Mouse (Mus musculus) embryonic facial prominence, embryonic 13.5 days (tissue): ENCODE measurements at regions not wholly inside any gene's neighbourhood (a gene's known extent, or its start where the extent isn't known, plus 50 kb on each side); places are given as distances from the start of the nearest gene placed in this dataset.

Source experiments
- ATAC-seq: fragments of 200-750 bp; cut with Nextera tagmentation; 2 replicates; pipeline ENCODE4 v1.8.0; 2017; ENCODE audit warnings: low read depth; ENCODE audit not compliant: insufficient number of reproducible peaks, insufficient read depth, low FRiP score, low TSS enrichment
- H3K27ac ChIP-seq: fragments of 300-500 bp; sonication (generic); 2 replicates; pipeline ENCODE4 v1.5.1; 2015; ENCODE audit warnings: moderate library complexity, mild to moderate bottlenecking, inconsistent platforms
- H3K27me3 ChIP-seq: fragments of 300-500 bp; sonication (generic); 2 replicates; pipeline ENCODE4 v1.6.1; 2015; ENCODE audit warnings: mild to moderate bottlenecking, inconsistent platforms
- H3K36me3 ChIP-seq: fragments of 300-500 bp; sonication (generic); 2 replicates; pipeline ENCODE4 v1.6.1; 2015; ENCODE audit warnings: mild to moderate bottlenecking, inconsistent platforms
- H3K4me1 ChIP-seq: fragments of 300-500 bp; sonication (generic); 2 replicates; pipeline ENCODE4 v1.6.1; 2015; ENCODE audit warnings: inconsistent platforms
- H3K4me2 ChIP-seq: fragments of 300-500 bp; sonication (generic); 2 replicates; pipeline ENCODE4 v1.6.1; 2015; ENCODE audit warnings: moderate library complexity, mild to moderate bottlenecking, inconsistent platforms
- H3K4me3 ChIP-seq: fragments of 300-500 bp; sonication (generic); 2 replicates; pipeline ENCODE4 v1.5.1; 2015; ENCODE audit warnings: mild to moderate bottlenecking, inconsistent platforms
- H3K9ac ChIP-seq: fragments of 300-500 bp; sonication (generic); 2 replicates; pipeline ENCODE4 v1.6.1; 2015; ENCODE audit warnings: mild to moderate bottlenecking, inconsistent platforms
- H3K9me3 ChIP-seq: fragments of 300-500 bp; sonication (generic); 2 replicates; pipeline ENCODE4 v1.6.1; 2016; ENCODE audit warnings: inconsistent platforms
- WGBS: fragments of 180-500 bp; shearing (Covaris S2); methylation state at CpG from one replicate; pipeline ENCODE4 v1.1.7; 2015; ENCODE audit warnings: mixed read lengths; 5-methylcytosine and 5-hydroxymethylcytosine counted together

GRCm38 (mm10) chr13:83268663-83269062, 235.2 kb upstream of the Mef2c start:
- Histone ChIP-seq H3K9me3 (no peaks in the 10 kb centered on the region), H3K27ac (no peak overlapping the region), H3K4me3 (no peak overlapping the region), H3K4me1 (no peaks in the 10 kb centered on the region), H3K4me2 (no peak overlapping the region), H3K9ac (no peak overlapping the region), H3K36me3 (no peaks in the 10 kb centered on the region), H3K27me3 (no peaks in the 10 kb centered on the region)
- no peak for ATAC-seq
- WGBS: 86% methylated on average over 3 of the region's 3 CpGs

- ATAC-seq: no peak
- Histone ChIP-seq H3K9ac (no peak overlapping the region), H3K9me3 (no peaks in the 10 kb centered on the region), H3K4me3 (no peak overlapping the region), H3K4me2 (no peak overlapping the region), H3K4me1 (no peaks in the 10 kb centered on the region), H3K27me3 (no peaks in the 10 kb centered on the region), H3K36me3 (no peaks in the 10 kb centered on the region), H3K27ac (no peak overlapping the region)
- 72% methylated on average over 1 of the region's 1 CpGs for WGBS
Measured at GRCm38 (mm10) chr13:83278695-83279094, 225.1 kb upstream of the Mef2c start.

GRCm38 (mm10) chr13:83307696-83308095, 196.1 kb upstream of the Mef2c start:
- H3K9me3 ChIP-seq: no peaks in the 10 kb centered on the region
- no peaks in the 10 kb centered on the region for H3K4me1 ChIP-seq
- no peak overlapping the region for H3K4me3 ChIP-seq
- H3K36me3 ChIP-seq: no peaks in the 10 kb centered on the region
- no peaks in the 10 kb centered on the region for H3K27me3 ChIP-seq
- H3K27ac ChIP-seq: no peak overlapping the region
- no peak overlapping the region for H3K4me2 ChIP-seq
- no peak for ATAC-seq
- no peak overlapping the region for H3K9ac ChIP-seq
- WGBS: 89% methylated on average over 3 of the region's 3 CpGs

- Histone ChIP-seq H3K9me3 (no peaks in the 10 kb centered on the region), H3K4me1 (no peaks in the 10 kb centered on the region), H3K27ac (no peak overlapping the region), H3K4me3 (no peak overlapping the region), H3K4me2 (no peak overlapping the region), H3K27me3 (no peaks in the 10 kb centered on the region), H3K36me3 (no peaks in the 10 kb centered on the region), H3K9ac (no peak overlapping the region)
- 54% methylated on average over 4 of the region's 4 CpGs for WGBS
- no peak for ATAC-seq
Measured at GRCm38 (mm10) chr13:83328488-83328887, 175.3 kb upstream of the Mef2c start.

GRCm38 (mm10) chr13:83333728-83334127, 170.1 kb upstream of the Mef2c start:
- 74% methylated on average over 5 of the region's 5 CpGs for WGBS
- ATAC-seq: no peak
- Histone ChIP-seq H3K4me2 (no peak overlapping the region), H3K27ac (no peak overlapping the region), H3K4me1 (no peaks in the 10 kb centered on the region), H3K9me3 (no peaks in the 10 kb centered on the region), H3K36me3 (no peaks in the 10 kb centered on the region), H3K27me3 (no peaks in the 10 kb centered on the region), H3K9ac (no peak overlapping the region), H3K4me3 (no peak overlapping the region)

- 81% methylated on average over 14 of the region's 14 CpGs for WGBS
Measured at GRCm38 (mm10) chr13:83344611-83345319, 159.1 kb upstream of the Mef2c start.

GRCm38 (mm10) chr13:83355341-83355740, 148.5 kb upstream of the Mef2c start:
- WGBS: 81% methylated on average over 4 of the region's 4 CpGs
- Histone ChIP-seq H3K9me3 (no peaks in the 10 kb centered on the region), H3K4me2 (no peak overlapping the region), H3K4me3 (no peak overlapping the region), H3K4me1 (no peaks in the 10 kb centered on the region), H3K36me3 (no peaks in the 10 kb centered on the region), H3K9ac (no peak overlapping the region), H3K27me3 (no peaks in the 10 kb centered on the region), H3K27ac (no peak overlapping the region)
- no peak for ATAC-seq

More at GRCm38 (mm10) chr13:83344611-83345319, 159.1 kb upstream of the Mef2c start:
- ATAC-seq: no peak
- Histone ChIP-seq H3K9ac (no peak overlapping the region), H3K9me3 (no peaks in the 10 kb centered on the region), H3K4me1 (no peaks in the 10 kb centered on the region), H3K27ac (no peak overlapping the region), H3K4me3 (no peak overlapping the region), H3K36me3 (no peaks in the 10 kb centered on the region), H3K27me3 (no peaks in the 10 kb centered on the region), H3K4me2 (no peak overlapping the region)

- no peak overlapping the region for H3K4me3 ChIP-seq
- H3K4me2 ChIP-seq: no peak overlapping the region
- H3K4me1 ChIP-seq: no peaks in the 10 kb centered on the region
- 34% methylated on average over 2 of the region's 2 CpGs for WGBS
- no peak for ATAC-seq
- H3K27me3 ChIP-seq: no peaks in the 10 kb centered on the region
- H3K36me3 ChIP-seq: no peaks in the 10 kb centered on the region
- H3K27ac ChIP-seq: no peak overlapping the region
- no peaks in the 10 kb centered on the region for H3K9me3 ChIP-seq
- H3K9ac ChIP-seq: no peak overlapping the region
Measured at GRCm38 (mm10) chr13:83360529-83360928, 143.3 kb upstream of the Mef2c start.

GRCm38 (mm10) chr13:83376097-83376797, 127.6 kb upstream of the Mef2c start:
- no peaks in the 10 kb centered on the region for H3K9me3 ChIP-seq
- H3K27me3 ChIP-seq: no peaks in the 10 kb centered on the region
- H3K9ac ChIP-seq: no peak overlapping the region
- no peak overlapping the region for H3K4me3 ChIP-seq
- H3K36me3 ChIP-seq: no peaks in the 10 kb centered on the region
- no peak for ATAC-seq
- 93% methylated on average over 8 of the region's 8 CpGs for WGBS
- H3K4me1 ChIP-seq: no peaks in the 10 kb centered on the region
- H3K4me2 ChIP-seq: no peak overlapping the region
- no peak overlapping the region for H3K27ac ChIP-seq

- no peaks in the 10 kb centered on the region for H3K9me3 ChIP-seq
- no peaks in the 10 kb centered on the region for H3K27me3 ChIP-seq
- no peaks in the 10 kb centered on the region for H3K36me3 ChIP-seq
- no peak overlapping the region for H3K27ac ChIP-seq
- H3K9ac ChIP-seq: no peak overlapping the region
- H3K4me1 ChIP-seq: no peaks in the 10 kb centered on the region
- H3K4me2 ChIP-seq: no peak overlapping the region
- H3K4me3 ChIP-seq: no peak overlapping the region
- WGBS: 64% methylated on average over 3 of the region's 3 CpGs
- no peak for ATAC-seq
Measured at GRCm38 (mm10) chr13:83378644-83379043, 125.2 kb upstream of the Mef2c start.

- Histone ChIP-seq H3K9ac (no peak overlapping the region), H3K9me3 (no peaks in the 10 kb centered on the region), H3K27ac (no peak overlapping the region), H3K27me3 (no peaks in the 10 kb centered on the region), H3K4me1 (no peaks in the 10 kb centered on the region), H3K4me2 (no peak overlapping the region), H3K36me3 (no peaks in the 10 kb centered on the region), H3K4me3 (no peak overlapping the region)
- ATAC-seq: no peak
- WGBS: 87% methylated on average over 3 of the region's 3 CpGs
Measured at GRCm38 (mm10) chr13:83382609-83383008, 121.2 kb upstream of the Mef2c start.

GRCm38 (mm10) chr13:83394773-83395172, 109.1 kb upstream of the Mef2c start:
- Histone ChIP-seq H3K4me1 (no peaks in the 10 kb centered on the region), H3K9me3 (no peaks in the 10 kb centered on the region), H3K36me3 (no peaks in the 10 kb centered on the region), H3K9ac (no peak overlapping the region), H3K27me3 (no peaks in the 10 kb centered on the region), H3K4me3 (no peak overlapping the region), H3K4me2 (no peak overlapping the region), H3K27ac (no peak overlapping the region)
- WGBS: 66% methylated on average over 1 of the region's 1 CpGs
- no peak for ATAC-seq
